Mouse (Mus musculus) testis, adult 2 months (tissue): ENCODE results near the gene Samd4b.

Source experiments
- CTCF ChIP-seq: fragments of 200-500 bp; IDR thresholded peaks from 2 replicates; pipeline ENCODE4 v1.5.1; 2012; ENCODE audit warnings: low read depth, mild to moderate bottlenecking, inconsistent platforms, low read length, moderate library complexity; ENCODE audit not compliant: control insufficient read depth, insufficient read depth, insufficient replicate concordance
- POLR2A ChIP-seq: fragments of 200-500 bp; IDR thresholded peaks from 2 replicates; pipeline ENCODE4 v1.6.1; 2012; ENCODE audit warnings: low read depth, mild to moderate bottlenecking, inconsistent platforms, low read length, moderate library complexity; ENCODE audit not compliant: control insufficient read depth

DNA sequence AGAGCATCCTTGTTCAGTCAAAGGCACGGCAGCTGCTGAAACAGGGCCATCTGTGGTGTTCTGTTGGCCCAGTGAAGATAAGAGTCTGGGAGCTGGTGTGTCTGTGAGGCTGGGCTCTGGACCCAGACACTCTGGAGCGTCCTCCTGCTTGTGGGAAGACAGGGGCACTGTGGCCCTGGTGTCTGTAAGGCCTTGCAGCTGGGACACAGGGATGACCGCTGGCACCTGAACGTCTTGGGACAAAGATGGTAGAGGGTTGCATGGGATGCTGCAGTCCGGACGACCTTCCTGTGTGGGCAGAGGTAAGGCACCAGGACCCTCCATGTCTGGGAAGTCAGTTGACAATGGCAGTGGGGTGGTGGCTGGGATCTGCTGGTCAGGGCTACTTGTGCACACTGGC, 237.7 kb downstream of the Samd4b start:
- TF ChIP-seq POLR2A (no peak), CTCF (no peak)
